Mouse (Mus musculus) thymus, postnatal 4 days (tissue): ENCODE measurements around the gene Cdh13.

Experiments used
- DNase-seq: peaks from one replicate; pipeline ENCODE4 v3.0.0; 2021

Cdh13 gene

DNA sequence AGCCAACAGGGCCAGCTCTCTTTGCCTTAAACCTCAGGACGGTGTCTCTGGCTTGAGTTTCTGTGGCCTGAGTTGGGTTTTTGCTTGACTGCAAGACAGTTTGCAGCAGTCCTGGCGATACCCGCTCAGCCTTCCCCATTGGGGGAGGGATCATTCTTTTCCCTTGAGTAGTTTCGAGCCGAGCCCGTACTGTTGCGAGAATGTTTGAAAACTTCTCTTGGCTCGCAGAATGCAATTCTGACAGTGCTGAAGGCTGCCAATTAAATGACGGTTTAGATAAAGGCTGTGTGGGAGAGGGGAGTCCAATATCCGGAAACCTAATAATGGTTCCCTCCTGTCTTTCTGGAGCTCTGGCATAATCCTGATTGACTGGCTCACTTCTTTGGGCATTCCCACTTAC is 23.4 kb downstream of the Cdh13 start:
- no peak for DNase-seq

DNA sequence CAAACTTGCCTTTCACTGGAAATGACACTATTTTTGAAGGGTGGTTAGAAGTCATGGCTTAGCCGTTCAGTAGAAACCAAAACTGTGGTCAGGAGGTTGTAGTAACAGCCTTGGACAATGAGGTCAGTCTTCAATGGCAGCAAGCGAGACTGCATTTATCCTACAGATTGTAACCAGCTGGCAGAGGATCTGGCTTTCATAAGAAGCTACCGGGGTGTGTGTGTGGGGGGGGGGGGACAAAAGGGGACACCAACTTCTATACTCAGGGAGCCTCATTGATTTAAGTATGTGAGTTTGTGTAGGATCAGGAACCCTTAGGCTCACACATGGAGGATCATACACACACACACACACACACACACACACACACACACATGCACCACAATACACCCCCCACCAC is 25.6 kb downstream of the Cdh13 start:
- no peak for DNase-seq

DNA sequence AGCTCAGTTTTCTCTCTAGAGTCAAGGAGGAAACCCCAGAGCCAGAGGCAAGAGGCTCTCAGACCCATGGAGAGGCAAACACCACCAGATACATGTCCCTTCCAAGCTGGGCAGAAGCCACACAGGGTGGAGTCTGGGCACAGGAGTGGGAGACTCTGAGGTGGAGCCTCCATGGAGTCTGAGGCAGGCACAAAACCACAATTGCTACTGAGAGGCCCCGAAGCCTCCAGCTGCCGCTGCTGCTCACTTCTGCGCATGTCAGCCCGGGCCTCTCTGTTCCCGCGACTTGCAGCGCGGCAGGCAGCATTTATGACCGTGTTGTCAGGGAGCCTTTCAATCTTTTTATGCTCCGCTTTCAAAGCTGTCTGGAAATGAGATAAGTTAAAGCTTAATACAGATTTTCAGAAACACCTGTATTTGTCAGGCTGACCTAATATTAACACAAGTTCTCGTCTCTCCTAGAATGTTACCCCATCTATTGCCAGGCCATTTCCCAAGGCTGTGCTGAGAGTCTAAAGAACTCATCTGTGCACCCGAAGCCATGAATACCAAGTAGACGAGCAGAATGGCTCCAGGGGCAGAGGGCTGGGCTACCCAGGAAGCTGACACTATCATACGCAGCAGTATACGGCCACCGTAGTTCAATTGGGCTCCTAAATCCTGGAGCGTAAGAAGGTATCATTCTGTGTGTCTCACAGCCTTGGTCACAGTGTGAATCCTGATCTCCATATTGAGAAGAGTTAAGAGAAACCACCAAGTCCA is 30.1 kb downstream of the Cdh13 start:
- DNase-seq = peak; percentile 27

DNA sequence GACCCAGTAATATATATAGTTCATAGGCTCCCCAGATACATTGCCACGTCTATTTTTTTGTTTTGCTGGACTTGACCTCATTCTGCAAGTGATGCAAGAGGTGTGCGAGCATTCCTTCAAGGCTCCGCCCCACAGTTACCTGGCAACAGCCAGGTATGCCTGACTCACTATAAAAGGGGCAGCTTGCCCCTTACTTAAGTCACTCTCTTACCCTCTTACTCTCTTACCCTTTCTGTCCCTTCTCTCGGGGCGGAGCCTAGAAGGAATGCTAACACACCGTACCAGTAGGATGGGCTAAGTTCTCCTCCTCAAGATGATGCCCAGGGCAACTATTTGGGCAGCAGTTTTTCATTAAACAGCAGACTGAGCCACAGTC is 30.6 kb downstream of the Cdh13 start:
- no peak for DNase-seq

DNA sequence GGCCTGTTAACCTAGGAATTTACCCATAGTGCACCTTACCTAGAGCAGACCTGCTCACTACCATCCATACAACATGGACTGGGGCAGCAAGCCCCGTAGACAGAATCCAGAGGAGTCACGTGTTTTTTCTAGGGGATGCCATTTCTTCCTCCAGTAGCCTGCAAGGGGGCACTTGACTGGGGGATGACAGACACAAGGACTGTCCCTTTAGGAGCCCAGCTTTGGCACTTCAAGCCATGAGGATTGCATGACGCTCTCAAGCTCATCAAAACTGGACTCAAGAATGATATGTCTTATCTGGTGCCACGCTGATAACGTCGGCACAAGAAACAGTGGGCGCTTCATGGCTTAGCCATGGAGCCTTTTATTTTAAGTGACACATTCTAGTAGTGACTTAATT is 31.4 kb downstream of the Cdh13 start:
- DNase-seq = no peak

DNA sequence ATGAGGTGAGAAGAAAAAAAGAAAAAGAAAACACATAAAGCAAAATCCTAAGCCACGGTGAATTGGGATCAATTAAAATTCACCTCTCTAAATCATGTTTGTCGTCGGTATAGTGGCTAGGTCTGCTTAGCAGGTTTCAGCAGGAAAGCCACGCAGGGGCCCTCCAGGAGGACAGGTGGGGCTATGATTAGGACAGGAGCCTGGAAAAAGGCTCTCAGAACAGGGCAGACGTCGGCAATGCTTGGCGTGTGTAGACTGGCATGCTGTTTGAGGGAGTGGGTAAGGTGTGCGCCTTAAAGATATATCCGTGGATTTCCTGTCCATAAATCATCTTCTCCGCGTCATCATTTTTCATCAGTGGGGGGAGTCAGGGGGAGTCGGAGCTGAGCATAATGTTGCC is 32.9 kb downstream of the Cdh13 start:
- no peak for DNase-seq

DNA sequence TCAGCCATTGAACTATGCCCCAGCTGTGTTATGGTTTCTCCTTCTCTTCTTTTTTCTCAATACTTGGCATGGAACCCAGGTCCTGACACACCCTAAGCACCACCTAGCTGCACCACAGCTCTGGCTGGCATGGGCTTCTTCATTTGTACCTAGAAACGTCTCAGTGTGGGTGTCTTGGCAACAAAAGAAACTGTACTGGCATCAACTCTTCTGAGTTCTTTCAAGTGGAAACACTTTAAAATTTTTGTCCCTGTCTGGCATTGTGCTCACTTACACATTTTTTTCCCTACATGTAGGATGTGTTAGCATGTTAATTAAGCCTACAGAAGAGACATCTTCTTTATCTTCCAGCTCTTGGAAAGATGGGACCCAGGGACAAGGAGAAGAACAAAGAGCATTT is 37.0 kb downstream of the Cdh13 start:
- DNase-seq = no peak

DNA sequence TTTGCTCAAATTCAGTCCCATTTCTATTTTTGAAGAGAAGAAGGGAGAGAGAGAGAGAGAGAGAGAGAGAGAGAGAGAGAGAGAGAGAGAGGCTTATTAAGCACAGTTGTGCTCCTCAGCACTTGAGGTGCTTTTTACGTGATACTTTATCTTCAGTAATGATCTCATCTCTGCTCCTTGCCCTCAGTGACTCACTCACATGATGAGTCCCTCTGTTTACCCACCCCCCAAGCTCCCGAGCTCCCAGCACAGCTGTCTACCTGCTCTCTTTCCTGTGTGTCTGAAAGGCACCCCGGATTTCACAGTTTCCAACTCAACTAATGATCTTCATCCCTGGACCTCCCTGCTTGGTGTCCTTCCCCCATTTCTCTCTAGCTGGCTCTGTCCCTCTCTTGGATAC is 39.9 kb downstream of the Cdh13 start:
- no peak for DNase-seq

DNA sequence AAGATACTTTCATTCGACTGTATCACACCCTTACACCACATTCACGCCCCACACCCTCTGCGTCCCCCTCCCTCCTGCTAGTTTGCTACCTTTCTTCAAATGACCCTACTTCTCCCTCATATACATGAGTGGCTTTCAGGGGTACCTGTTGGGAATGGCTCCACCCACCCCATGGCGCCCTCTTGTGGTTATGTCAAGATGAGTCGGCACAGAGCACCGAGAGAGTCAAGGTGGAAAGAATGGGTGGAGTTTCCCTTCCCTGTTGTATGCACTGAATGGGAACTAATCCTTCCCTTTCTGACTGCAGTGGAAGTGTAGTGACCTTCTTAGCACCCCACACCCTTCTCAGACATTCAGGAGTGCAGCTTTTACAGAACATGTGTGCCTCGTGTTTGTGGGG is 51.4 kb downstream of the Cdh13 start:
- DNase-seq = peak; percentile 8

DNA sequence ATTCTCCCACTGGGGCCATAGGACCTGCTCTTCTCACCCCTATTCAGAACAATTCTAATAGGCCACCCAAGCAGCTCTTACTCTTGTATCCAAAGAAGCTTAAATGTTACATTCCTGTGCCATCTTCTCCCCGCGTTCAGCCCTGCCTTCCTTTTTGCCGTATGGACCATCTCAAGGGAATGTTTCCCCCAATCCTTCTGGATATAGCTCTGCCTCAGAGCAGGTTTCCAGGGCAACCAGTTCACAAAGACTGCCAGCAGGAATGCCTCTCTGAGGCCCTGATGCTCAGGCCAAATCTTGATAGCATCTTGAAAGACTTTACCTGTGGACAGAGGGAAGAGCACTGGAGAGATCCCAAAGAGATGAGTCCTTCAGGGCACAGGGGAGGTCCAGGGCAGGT is 56.2 kb downstream of the Cdh13 start:
- no peak for DNase-seq

DNA sequence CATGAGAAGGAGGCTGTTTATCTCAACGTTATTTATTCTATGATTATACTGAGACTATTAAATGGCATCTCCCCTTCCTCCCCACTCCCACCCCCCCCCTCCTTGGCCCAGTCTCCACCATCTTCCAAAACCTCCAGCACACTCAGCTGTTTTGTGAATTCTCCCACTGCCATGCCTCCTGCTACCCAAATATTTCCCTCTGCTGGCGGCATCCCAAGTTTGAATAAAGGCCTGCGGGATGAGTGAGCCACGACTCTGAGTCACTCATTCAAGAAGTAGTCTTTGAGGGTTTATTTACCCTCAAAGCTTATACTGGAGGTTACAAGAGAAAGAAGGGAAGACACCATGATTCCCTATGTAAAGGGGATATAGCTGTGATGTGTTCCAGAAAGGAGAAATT is 59.7 kb downstream of the Cdh13 start:
- no peak for DNase-seq

DNA sequence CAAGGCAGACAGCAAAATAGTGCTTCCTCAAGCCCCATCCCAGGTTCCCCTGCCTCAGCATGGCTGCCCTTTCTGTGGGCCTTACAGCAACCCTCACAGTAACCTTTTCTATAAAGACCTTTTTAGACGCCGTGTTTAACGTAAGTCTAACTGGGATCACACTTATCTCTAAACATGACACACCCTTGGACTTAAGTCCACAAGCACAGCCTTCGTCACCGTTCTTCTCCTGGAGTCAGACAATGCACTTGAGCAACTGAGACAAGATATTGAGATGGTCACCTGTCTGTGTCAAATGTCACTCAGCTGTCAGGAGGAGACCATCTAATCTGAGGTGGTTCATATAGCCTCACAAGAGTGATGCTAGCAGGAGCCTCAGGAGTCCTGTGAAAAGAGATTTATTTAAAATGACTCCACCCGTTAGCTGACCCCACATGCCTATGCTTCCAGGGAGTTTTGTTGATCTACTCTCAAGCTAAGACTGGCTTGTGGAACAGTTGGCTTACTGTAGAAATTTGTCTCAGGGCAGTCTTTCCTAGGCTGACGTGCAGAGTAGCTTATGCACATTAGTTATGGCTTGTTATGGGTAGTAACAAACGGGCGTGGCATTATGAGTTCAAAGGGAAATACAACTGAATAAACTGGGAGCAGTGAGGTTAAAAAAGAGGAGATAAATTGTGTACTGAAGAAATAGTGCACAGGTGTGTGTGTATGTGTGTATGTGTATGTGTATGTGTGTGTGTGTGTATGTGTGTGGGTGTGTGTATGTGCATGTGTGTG is 65.4 kb downstream of the Cdh13 start:
- DNase-seq = no peak

DNA sequence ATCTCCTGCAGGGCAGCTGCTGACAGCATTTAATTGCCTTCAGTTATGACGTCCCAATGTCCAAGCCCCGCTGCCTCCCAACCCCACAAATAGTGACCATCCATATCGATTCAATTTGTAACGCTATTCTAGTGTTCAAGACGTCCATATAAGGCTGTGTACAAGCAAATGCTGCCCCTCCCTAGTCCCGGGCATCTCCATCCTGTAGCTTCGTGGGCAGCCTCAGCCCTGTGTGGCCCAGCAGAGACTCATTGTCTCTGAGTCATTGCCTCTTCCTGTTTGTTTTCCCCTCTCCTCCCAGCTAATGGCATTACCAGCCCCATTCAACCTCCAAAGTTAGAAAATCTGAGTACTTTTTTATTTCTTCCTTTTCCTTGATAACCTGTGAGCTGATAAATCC is 66.6 kb downstream of the Cdh13 start:
- DNase-seq = no peak

DNA sequence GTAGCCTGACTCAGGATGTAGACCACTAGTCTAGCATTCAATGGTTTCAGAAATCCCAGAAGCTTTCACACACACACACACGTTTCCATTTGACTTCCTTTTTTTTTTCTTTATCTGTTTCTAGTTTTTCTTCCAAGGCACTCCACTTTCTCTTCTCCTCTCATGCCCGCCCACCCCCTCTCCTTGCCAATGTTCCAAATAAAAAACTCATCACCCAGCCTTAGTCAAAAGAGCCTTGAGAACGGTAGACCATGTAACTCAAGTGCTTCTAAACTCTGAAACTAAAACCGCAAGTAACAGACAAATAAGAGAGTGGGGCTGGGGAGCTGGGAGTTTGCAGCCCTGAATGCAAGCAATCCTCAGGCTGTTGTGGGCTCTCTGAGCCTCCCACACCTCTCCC is 69.5 kb downstream of the Cdh13 start:
- no peak for DNase-seq

DNA sequence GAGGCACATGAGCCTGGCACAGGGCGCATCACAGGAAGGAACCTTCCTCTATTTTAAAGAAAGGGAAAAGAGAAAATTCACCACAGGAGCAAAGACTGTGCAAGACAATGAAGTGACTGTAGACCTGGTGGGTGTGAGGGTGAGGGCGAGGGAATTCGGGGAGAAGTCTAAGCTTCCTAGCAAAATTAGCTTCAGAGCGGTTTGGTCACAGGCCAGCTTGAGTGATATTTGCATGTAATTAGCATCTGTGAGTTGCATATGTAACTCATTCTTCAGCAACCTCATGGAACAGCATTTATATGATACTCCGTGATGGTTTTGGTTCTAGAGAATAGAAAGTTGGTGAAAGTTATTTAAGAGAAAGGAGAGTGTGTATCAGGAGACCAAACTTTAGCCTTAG is 73.5 kb downstream of the Cdh13 start:
- no peak for DNase-seq

DNA sequence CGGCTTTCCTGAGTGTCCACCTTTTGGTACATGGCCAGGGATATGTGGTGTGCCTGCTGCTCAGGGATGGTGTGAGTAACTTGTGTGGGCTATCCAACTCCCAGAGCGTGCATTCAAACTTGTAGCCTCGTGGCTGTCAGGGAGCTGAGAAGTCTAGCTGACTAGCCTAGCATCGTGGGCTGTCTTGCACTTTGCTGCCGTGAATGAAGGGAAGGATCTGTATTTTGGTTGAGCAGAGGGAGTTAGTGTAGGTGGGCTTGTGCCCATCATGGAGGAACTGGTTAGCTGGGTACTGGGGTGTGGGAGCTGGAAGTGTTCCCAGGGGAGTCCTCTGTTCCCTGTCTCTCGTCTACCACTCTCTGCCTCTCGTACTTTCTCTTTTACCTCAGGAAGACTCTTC is 74.1 kb downstream of the Cdh13 start:
- DNase-seq = no peak

DNA sequence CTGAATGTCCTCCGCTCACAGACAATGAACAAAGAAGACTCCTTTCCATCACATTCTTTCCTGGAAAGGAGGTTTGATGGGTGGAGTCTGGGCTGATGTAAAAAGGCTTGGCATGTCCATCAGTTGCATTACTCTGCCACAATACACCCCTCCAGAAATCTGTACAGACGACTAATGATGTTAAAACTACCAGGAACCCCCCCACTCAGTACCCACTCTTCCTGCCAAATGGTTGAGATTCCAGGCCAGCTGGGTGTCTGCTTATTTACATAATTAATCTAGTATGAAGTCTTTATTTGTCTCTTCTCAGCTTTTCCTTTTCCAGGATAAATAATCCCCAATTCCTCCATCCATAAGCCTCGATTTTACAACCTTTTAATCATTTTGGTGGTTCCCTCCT is 80.2 kb downstream of the Cdh13 start:
- DNase-seq = no peak

DNA sequence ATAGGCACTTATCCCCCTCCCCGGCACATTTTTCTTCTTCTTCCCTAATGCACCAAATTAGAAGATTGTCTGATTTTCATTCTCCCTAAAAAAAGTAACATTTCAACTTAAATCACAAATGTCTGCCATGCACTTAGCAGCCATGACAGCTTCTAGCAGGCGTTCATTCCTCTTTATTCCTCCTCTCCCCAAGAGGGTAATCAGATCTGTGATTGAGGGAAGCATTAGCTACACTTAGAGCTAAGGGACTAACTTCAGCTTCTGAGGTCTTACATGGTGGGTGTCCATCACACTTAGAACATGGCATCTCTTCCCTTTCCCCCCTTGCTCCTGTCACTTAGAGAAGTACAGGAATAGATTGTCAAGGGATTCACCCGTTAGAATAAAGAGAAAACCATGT is 89.6 kb downstream of the Cdh13 start:
- no peak for DNase-seq

DNA sequence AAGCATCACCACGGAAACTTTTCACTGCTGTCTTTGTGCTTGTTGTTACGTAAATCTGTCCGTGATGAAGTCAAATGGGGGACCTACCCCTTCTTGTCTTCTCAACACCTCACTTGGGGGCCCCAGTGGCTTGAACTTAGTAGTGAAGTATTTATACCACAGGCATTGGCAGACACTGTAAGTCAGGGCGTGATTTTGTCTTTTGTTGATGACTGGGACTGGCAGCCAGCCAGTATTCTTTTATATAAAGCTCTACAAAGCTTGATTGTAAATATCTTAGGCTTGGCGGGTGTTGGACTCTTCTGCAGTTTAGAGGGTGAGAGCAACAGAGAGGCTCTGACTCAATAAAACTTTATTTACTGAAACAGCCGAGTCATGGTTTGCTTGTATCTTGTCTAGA is 91.2 kb downstream of the Cdh13 start:
- no peak for DNase-seq

DNA sequence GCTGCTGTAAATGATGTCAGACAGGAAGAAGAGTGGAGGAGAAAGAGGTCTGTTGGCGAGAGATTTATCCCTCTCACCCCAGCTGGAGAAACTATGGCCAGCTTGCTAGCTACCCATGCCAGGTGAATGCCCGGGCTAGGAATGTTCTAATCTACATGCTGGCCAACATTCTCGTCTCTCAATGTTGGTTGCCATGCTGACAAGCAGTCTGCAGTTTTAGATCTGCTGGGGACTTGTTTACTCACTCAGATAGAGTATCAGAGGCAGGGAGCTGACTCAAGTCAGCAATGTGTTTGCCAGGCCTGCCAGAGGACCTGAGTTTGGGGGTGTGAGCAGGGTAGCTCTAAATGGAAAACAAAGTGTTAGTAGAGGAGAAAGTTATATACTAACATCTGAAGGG is 93.3 kb downstream of the Cdh13 start:
- no peak for DNase-seq

DNA sequence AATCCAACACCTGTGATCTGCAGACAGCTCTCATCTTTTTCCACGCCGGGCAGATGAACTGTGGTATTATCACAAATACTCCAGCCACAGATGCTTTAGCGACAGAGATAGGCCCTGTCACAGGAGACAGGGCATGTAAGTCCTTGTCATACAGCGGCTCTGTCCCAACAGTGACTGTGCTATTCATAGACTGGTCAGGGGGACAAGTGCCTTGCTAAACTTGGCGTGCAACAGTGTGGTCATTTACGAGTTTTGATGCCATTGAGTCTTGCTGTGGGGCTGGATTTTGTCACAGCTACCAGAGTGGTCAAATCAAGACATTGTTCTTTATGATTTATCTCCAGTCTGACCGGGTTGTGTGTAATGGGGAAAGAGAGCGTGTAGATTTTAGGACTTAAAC is 95.5 kb downstream of the Cdh13 start:
- DNase-seq = no peak

DNA sequence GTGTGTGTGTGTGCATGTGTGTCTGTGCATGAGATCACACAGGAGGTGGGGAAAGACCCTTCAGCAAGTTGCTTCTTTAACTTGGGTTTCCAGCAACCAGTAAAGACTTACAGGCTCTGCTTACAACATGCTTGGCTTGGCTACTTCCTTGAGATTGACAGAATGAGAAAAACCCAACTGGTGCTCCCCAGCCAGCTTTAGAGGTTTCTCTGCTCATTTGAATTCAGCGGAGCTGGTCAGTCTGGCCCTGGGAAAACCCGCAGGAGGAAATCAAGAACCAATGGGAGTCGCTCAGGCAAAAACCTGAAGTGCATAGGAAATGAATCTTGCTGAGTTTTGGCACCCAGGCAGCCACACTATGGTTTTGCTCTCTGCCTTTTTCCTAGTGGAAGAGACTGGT is 96.1 kb downstream of the Cdh13 start:
- no peak for DNase-seq

DNA sequence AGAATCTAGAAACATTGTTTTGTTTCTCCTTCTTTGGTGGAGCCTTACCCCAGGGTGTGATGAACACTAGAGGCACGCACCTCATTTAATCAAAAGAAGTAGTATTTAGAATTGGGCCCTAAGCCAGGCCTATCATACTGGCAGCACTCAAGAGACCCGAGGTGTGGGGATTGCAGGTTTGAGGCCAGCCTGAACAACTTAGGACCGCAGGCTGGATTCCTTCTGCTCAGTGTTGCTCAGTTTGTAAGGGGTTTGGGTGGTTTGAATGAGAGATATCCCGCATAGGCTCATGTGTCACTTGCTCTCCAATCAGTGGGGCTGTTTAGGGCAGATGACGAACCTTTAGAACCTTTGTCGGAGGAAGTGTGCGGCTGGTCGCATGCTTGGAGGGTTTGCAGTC is 96.5 kb downstream of the Cdh13 start:
- peak; percentile 9 for DNase-seq

DNA sequence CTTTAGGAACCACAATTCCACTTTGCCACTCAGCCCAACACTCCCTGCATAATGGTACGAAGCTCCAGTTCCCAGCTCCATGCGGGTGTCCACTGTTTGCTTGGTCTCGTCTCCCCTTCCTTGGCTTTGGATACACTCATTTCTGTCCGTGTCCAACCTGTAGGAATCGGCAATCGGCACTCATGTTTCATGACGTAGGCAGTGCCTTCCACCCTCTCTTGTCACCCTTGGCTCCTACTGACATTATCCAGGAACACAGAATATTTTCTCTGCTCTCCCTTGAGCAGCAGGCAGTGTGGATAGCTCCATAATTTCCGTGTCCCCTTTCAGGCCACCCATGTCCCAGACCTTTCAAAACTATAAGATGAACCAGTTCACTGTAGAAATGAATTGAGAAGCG is 97.2 kb downstream of the Cdh13 start:
- no peak for DNase-seq

DNA sequence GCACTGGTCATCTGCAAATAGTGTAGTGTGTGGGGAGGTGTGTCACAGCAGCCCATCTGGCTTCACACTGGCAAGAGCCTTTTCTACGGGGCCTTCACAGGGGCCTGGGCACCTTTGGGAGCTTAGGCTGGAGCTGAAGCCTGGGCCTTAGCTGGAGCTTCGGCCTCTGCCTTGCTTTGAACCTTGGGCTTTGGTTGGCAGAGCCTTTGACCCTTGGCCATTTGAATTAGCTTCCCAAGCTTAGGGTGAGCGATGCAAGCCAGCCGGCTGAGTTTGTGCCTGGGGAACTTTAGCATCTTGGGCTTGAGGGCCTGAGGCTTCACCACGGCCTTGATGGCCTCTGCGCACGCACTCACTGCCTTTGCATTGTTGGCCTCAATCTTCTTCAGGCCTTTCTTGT is 98.1 kb downstream of the Cdh13 start:
- no peak for DNase-seq
